Mouse (Mus musculus): ENCODE results near the gene Notum. TPM values are rescaled to one million over a fixed set of nuclear protein-coding genes. Genes with fewer than 3 reads are reported as not detected.

The Notum gene
- polyA plus RNA-seq, 1 experiment = 0.67 TPM

DNA sequence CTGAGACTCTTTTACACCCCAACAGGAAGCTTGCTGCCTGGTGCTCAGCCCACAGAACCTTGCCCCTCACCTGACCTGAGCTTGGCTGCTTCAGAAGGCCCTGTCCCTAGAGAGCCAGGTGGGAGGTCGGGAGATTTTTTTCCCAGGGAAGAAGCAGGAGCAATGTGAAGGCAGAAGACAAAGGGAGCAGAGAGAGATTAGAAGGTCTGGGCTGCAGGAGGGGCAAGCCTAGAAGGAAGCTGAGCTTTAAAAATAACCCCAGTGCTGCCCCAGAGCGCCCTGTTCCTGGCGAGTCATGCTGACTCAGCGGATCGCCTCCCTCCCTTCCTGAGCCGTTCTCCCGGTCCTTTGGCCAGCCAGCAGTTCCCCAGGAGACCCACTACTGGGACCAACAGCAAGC lies 31.1 kb downstream of the Notum start:
- Histone ChIP-seq H3K4me1 (ENCODE audit: control insufficient read depth, insufficient read depth, insufficient read length, low read length) (peaks cover 43% of the 10 kb centered on the region), H3K27me3 (ENCODE audit: control insufficient read depth, insufficient read depth, low read length) (no peaks in the 10 kb centered on the region), H3K36me3 (ENCODE audit: control insufficient read depth, insufficient read depth, low read length) (peaks cover 11% of the 10 kb centered on the region), H3K27ac (ENCODE audit: insufficient read depth, low read depth, low read length) (peak overlapping the region; percentile 92), H3K4me3 (ENCODE audit: low read depth, low read length) (peak overlapping the region; percentile 53)
- WGBS = 16% methylated on average over 7 of the region's 7 CpGs
- no peak for TF ChIP-seq CTCF (IDR thresholded peaks at IDR 0.05; ENCODE audit: extremely low read depth, insufficient read length, insufficient replicate concordance, low read depth, low read length)

DNA sequence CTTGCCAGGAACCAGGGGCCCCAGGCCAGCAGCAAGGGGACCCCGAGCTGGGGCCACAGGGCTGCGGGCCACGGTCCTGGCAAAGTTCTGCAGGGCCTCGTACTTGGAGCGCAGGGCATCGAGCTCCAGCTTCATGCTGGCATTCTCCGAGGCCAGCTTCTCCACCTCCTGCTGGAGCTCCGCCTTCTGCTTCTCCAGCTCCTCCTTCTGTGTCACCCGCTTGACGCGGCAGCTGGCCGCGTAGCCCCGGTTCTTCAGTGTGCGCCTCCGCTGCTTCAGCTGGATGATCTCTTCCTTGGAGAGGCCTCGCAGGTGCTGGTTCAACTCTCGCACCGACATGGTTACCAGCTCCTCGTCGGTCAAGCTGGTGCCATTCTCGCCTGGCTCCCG lies 31.6 kb downstream of the Notum start:
- WGBS = 52% methylated on average over 23 of the region's 23 CpGs
- Histone ChIP-seq H3K4me3 (ENCODE audit: low read depth, low read length) (peak overlapping the region; percentile 53), H3K36me3 (ENCODE audit: control insufficient read depth, insufficient read depth, low read length) (peaks cover 11% of the 10 kb centered on the region), H3K27ac (ENCODE audit: insufficient read depth, low read depth, low read length) (peak overlapping the region; percentile 92), H3K27me3 (ENCODE audit: control insufficient read depth, insufficient read depth, low read length) (no peaks in the 10 kb centered on the region), H3K4me1 (ENCODE audit: control insufficient read depth, insufficient read depth, insufficient read length, low read length) (peaks cover 42% of the 10 kb centered on the region)
- TF ChIP-seq CTCF (IDR thresholded peaks at IDR 0.05; ENCODE audit: extremely low read depth, insufficient read length, insufficient replicate concordance, low read depth, low read length) = no peak
- TF ChIP-seq POLR2A (IDR thresholded peaks at IDR 0.05; ENCODE audit: low read depth, low read length) = no peak; the same call in 1 of the 2 replicates

DNA sequence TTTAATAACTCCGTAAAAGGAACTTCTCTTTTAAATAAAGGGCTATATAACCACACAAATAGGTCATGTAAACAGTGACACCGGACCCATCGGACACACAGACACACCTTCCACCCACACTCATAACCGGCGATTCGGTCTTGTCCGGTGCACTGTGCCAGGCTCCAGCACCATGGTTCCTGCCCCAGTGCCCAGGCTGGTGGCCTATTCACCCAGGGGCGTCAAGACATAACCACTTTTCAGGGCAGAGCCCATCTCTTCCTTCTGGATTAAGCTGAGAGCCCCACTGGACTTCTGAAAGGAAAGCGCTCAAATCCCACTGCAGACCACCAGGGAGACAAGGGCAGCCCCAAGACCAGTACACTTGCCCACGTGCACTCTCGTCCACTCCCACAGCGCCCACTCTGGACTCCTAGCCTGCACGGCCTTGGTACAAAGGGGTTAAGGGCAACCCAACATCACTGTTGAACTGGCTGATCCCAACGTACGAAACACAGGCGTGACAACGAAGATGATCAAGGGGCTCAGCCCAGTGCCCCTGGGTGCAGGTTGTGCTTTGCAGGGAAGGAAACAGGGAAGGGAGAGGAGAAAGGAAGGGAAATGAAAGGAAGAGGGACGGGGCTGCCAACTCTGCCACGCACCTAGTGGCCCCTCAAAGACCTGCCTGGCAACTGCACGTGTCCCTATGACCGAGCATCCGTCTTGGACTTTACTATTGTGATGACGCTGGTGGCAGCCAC lies 32.2 kb downstream of the Notum start:
- H3K4me1 ChIP-seq (ENCODE audit: control insufficient read depth, insufficient read depth, insufficient read length, low read length) = peaks cover 36% of the 10 kb centered on the region
- H3K36me3 ChIP-seq (ENCODE audit: control insufficient read depth, insufficient read depth, low read length) = peaks cover 11% of the 10 kb centered on the region
- no peak for TF ChIP-seq POLR2A (IDR thresholded peaks at IDR 0.05; ENCODE audit: low read depth, low read length)
- TF ChIP-seq CTCF (IDR thresholded peaks at IDR 0.05; ENCODE audit: extremely low read depth, insufficient read length, insufficient replicate concordance, low read depth, low read length) = no peak
- no peaks in the 10 kb centered on the region for H3K27me3 ChIP-seq (ENCODE audit: control insufficient read depth, insufficient read depth, low read length)
- 90% methylated on average over 23 of the region's 23 CpGs for WGBS
- peak overlapping the region; percentile 53 for H3K4me3 ChIP-seq (ENCODE audit: low read depth, low read length)
- no peak overlapping the region for H3K27ac ChIP-seq (ENCODE audit: insufficient read depth, low read depth, low read length)

- Histone ChIP-seq H3K36me3 (ENCODE audit: control insufficient read depth, insufficient read depth, low read length) (peaks cover 21% of the 10 kb centered on the region), H3K27me3 (ENCODE audit: control insufficient read depth, insufficient read depth, low read length) (no peaks in the 10 kb centered on the region), H3K27ac (ENCODE audit: insufficient read depth, low read depth, low read length) (no peak overlapping the region; the same call in 1 of the 2 replicates), H3K4me1 (ENCODE audit: control insufficient read depth, insufficient read depth, insufficient read length, low read length) (peaks cover 36% of the 10 kb centered on the region), H3K4me3 (ENCODE audit: low read depth, low read length) (peak overlapping the region; percentile 2; the same call in 1 of the 2 replicates)
- 76% methylated on average over 22 of the region's 22 CpGs for WGBS
- TF ChIP-seq CTCF (IDR thresholded peaks at IDR 0.05; ENCODE audit: extremely low read depth, insufficient read length, insufficient replicate concordance, low read depth, low read length) (no peak), POLR2A (IDR thresholded peaks at IDR 0.05; ENCODE audit: low read depth, low read length) (no peak)
Measured at GRCm38 (mm10) chr11:120627468-120628300, 33.3 kb downstream of the Notum start.

- Histone ChIP-seq H3K4me1 (ENCODE audit: control insufficient read depth, insufficient read depth, insufficient read length, low read length) (peaks cover 36% of the 10 kb centered on the region), H3K36me3 (ENCODE audit: control insufficient read depth, insufficient read depth, low read length) (peaks cover 27% of the 10 kb centered on the region), H3K27ac (ENCODE audit: insufficient read depth, low read depth, low read length) (no peak overlapping the region), H3K27me3 (ENCODE audit: control insufficient read depth, insufficient read depth, low read length) (no peaks in the 10 kb centered on the region), H3K4me3 (ENCODE audit: low read depth, low read length) (no peak overlapping the region)
- 86% methylated on average over 11 of the region's 11 CpGs for WGBS
- TF ChIP-seq CTCF (IDR thresholded peaks at IDR 0.05; ENCODE audit: extremely low read depth, insufficient read length, insufficient replicate concordance, low read depth, low read length) (no peak), POLR2A (IDR thresholded peaks at IDR 0.05; ENCODE audit: low read depth, low read length) (no peak)
Measured at GRCm38 (mm10) chr11:120626785-120627467, 34.0 kb downstream of the Notum start.

DNA sequence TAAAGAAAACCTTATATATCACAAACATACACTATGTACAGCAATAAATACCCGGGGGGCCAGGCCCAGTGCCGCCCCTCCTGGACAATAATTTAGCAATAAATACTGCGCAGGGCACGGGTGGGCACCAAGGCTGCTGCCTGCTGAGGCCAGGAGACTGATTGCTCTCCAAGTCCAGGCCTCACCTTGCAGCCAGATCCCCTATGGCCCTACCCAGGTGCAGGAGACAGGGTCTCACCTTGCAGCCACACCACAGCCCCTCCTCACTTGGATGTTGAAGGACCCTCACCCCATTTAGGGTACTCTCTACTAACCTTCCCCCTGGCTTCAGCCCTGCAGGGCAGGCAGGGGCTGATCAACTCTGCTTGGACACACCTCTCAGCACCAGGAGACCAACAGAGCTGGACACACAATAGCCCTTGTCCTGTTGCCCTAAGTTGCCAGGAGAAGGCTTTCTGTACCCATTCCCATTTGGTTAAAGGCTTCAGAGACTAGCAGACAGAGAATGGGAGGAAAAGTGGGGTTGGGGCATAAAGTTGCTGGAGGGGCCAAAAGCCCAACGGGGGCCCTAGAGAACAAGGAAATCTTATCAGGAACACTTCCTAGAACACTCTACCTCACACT lies 35.7 kb downstream of the Notum start, which contains the start of gene Sirt7:
Gene Sirt7, minus strand, starts transcription at position 89 of the 624 bp plus-strand sequence.
- Histone ChIP-seq H3K4me1 (ENCODE audit: control insufficient read depth, insufficient read depth, insufficient read length, low read length) (peaks cover 24% of the 10 kb centered on the region), H3K36me3 (ENCODE audit: control insufficient read depth, insufficient read depth, low read length) (peaks cover 42% of the 10 kb centered on the region), H3K4me3 (ENCODE audit: low read depth, low read length) (peak within 1 kb of the TSS; percentile 95), H3K27ac (ENCODE audit: insufficient read depth, low read depth, low read length) (peak within 1 kb of the TSS; percentile 80), H3K27me3 (ENCODE audit: control insufficient read depth, insufficient read depth, low read length) (no peaks in the 10 kb centered on the region)
- TF ChIP-seq CTCF (IDR thresholded peaks at IDR 0.05; ENCODE audit: extremely low read depth, insufficient read length, insufficient replicate concordance, low read depth, low read length) (no peak), POLR2A (IDR thresholded peaks at IDR 0.05; ENCODE audit: low read depth, low read length) (no peak)
- WGBS = 8% methylated on average over 5 of the region's 5 CpGs

All from small intestine, adult 2 months (tissue).